Mouse (Mus musculus) CH12.LX (cell line): ENCODE measurements at regions not wholly inside any gene's neighbourhood (a gene's known extent, or its start where the extent isn't known, plus 50 kb on each side); places are given as distances from the start of the nearest gene placed in this dataset.

Source experiments
- DNase-seq: peaks from one replicate; pipeline ENCODE4 v3.0.0-alpha.2; 2013; ENCODE audit errors: extremely low read depth
- H3K27ac ChIP-seq: 2 replicates; pipeline ENCODE4 v1.5.1; 2012; ENCODE audit warnings: low read depth, mild to moderate bottlenecking, control low read depth, moderate library complexity; ENCODE audit not compliant: insufficient read depth
- H3K27me3 ChIP-seq: replicated peaks from 2 replicates; pipeline ENCODE3; 2012; ENCODE audit warnings: inconsistent platforms
- H3K36me3 ChIP-seq, 2 experiments: replicated peaks in 1 of 2; 2 replicates each; pipeline versions ENCODE3 to v1.6.1; 2012; ENCODE audit warnings: inconsistent platforms in 1 of 2, low read length in 1 of 2, mild to moderate bottlenecking in 1 of 2, mixed read lengths in 1 of 2, moderate library complexity in 1 of 2; ENCODE audit not compliant: control insufficient read depth in 1 of 2, insufficient read depth in 1 of 2
- H3K4me1 ChIP-seq, 2 experiments: 2 replicates each; pipeline ENCODE4 v1.6.1; 2012; ENCODE audit warnings: inconsistent platforms in 1 of 2, moderate library complexity in 1 of 2; ENCODE audit not compliant: insufficient read depth in 2 of 2, control insufficient read depth in 1 of 2
- H3K4me2 ChIP-seq: 2 replicates; pipeline ENCODE4 v1.6.1; 2012; ENCODE audit warnings: low read depth, mild to moderate bottlenecking, control low read depth; ENCODE audit not compliant: poor library complexity, insufficient read depth, severe bottlenecking
- H3K4me3 ChIP-seq, 3 experiments: fragments of 150-350 bp in 1 of 3; sonication (generic) in 1 of 3; replicated peaks in 1 of 3; 2 replicates each; pipeline versions ENCODE3 to v1.5.1; 2011 to 2012; ENCODE audit warnings: low read depth in 2 of 3, low read length in 2 of 3, mild to moderate bottlenecking in 2 of 3, moderate library complexity in 2 of 3, control low read depth in 1 of 3, improper control_type of control experiment in 1 of 3, inconsistent platforms in 1 of 3, mixed read lengths in 1 of 3; ENCODE audit not compliant: poor library complexity in 1 of 3
- H3K79me2 ChIP-seq: replicated peaks from 2 replicates; pipeline ENCODE4 v1.6.1; 2012; ENCODE audit warnings: mild to moderate bottlenecking, moderate library complexity; ENCODE audit not compliant: control insufficient read depth, poor library complexity, insufficient read depth, severe bottlenecking; ENCODE audit errors: extremely low read depth
- H3K9ac ChIP-seq: 2 replicates; pipeline ENCODE4 v1.6.1; 2012; ENCODE audit warnings: low read depth, mild to moderate bottlenecking, control low read depth, moderate library complexity; ENCODE audit not compliant: insufficient read depth
- H3K9me3 ChIP-seq: replicated peaks from 2 replicates; pipeline ENCODE3; 2012; ENCODE audit warnings: low read length, inconsistent platforms, mixed read lengths
- BHLHE40 ChIP-seq: IDR thresholded peaks from 2 replicates; pipeline ENCODE4 v1.6.1; 2011; ENCODE audit warnings: mild to moderate bottlenecking, low read depth, low read length, improper control_type of control experiment
- CHD1 ChIP-seq: IDR thresholded peaks from 2 replicates; pipeline ENCODE4 v1.6.1; 2012; ENCODE audit warnings: low read depth, low read length, improper control_type of control experiment, inconsistent platforms
- CTCF ChIP-seq, 2 experiments: IDR thresholded peaks in 1 of 2; conservative IDR thresholded peaks in 1 of 2; 2 replicates each; pipeline ENCODE4 v1.5.1; 2011 to 2012; ENCODE audit warnings: low read depth in 2 of 2, low read length in 2 of 2, improper control_type of control experiment in 1 of 2, inconsistent platforms in 1 of 2, mild to moderate bottlenecking in 1 of 2, moderate library complexity in 1 of 2
- E2F4 ChIP-seq: IDR thresholded peaks from 2 replicates; pipeline ENCODE4 v1.6.1; 2011; ENCODE audit warnings: low read depth, low read length, improper control_type of control experiment; ENCODE audit not compliant: insufficient replicate concordance
- ELF1 ChIP-seq: IDR thresholded peaks from 2 replicates; pipeline ENCODE4 v1.6.1; 2014; ENCODE audit warnings: low read depth, mild to moderate bottlenecking, inconsistent platforms, low read length, improper control_type of control experiment
- EP300 ChIP-seq: IDR thresholded peaks from 2 replicates; pipeline ENCODE4 v1.6.1; 2011; ENCODE audit warnings: low read length, improper control_type of control experiment
- ETS1 ChIP-seq: conservative IDR thresholded peaks from 2 replicates; pipeline ENCODE4 v1.6.1; 2012; ENCODE audit warnings: low read depth, mild to moderate bottlenecking, inconsistent platforms, low read length, improper control_type of control experiment, moderate library complexity
- GABPA ChIP-seq: IDR thresholded peaks from 2 replicates; pipeline ENCODE4 v1.6.1; 2012; ENCODE audit warnings: low read depth, low read length, improper control_type of control experiment, inconsistent platforms; ENCODE audit not compliant: insufficient replicate concordance
- HCFC1 ChIP-seq: IDR thresholded peaks from 2 replicates; pipeline ENCODE4 v1.6.1; 2012; ENCODE audit warnings: low read depth, mild to moderate bottlenecking, inconsistent platforms, low read length, improper control_type of control experiment
- MAX ChIP-seq: IDR thresholded peaks from 2 replicates; pipeline ENCODE4 v1.6.1; 2011; ENCODE audit warnings: low read length, improper control_type of control experiment
- MAZ ChIP-seq: IDR thresholded peaks from 2 replicates; pipeline ENCODE4 v1.6.1; 2012; ENCODE audit warnings: low read depth, mild to moderate bottlenecking, inconsistent platforms, low read length, improper control_type of control experiment, moderate library complexity
- NELFE ChIP-seq: IDR thresholded peaks from 2 replicates; pipeline ENCODE4 v1.6.1; 2011; ENCODE audit warnings: low read depth, low read length, improper control_type of control experiment
- NRF1 ChIP-seq: IDR thresholded peaks from 2 replicates; pipeline ENCODE4 v1.6.1; 2014; ENCODE audit warnings: low read depth, mild to moderate bottlenecking, inconsistent platforms, low read length, improper control_type of control experiment, moderate library complexity
- PAX5 ChIP-seq: IDR thresholded peaks from 2 replicates; pipeline ENCODE4 v1.6.1; 2012; ENCODE audit warnings: low read length, inconsistent platforms, mixed read lengths
- POLR2AphosphoS2 ChIP-seq: IDR thresholded peaks from 2 replicates; pipeline ENCODE4 v1.6.1; 2011; ENCODE audit warnings: low read depth, low read length, improper control_type of control experiment
- SIN3A ChIP-seq: IDR thresholded peaks from 2 replicates; pipeline ENCODE4 v1.6.1; 2012; ENCODE audit warnings: low read length, improper control_type of control experiment, inconsistent platforms
- TBP ChIP-seq: conservative IDR thresholded peaks from 2 replicates; pipeline ENCODE4 v1.6.1; 2011; ENCODE audit warnings: low read depth, low read length, improper control_type of control experiment
- TCF12 ChIP-seq: IDR thresholded peaks from 2 replicates; pipeline ENCODE4 v1.6.1; 2014; ENCODE audit warnings: low read depth, mild to moderate bottlenecking, inconsistent platforms, low read length, improper control_type of control experiment
- USF1 ChIP-seq: IDR thresholded peaks from 2 replicates; pipeline ENCODE4 v1.6.1; 2014; ENCODE audit warnings: low read depth, mild to moderate bottlenecking, inconsistent platforms, low read length, improper control_type of control experiment
- ZC3H11A ChIP-seq: IDR thresholded peaks from 2 replicates; pipeline ENCODE4 v1.6.1; 2012; ENCODE audit warnings: low read depth, mild to moderate bottlenecking, inconsistent platforms, low read length, improper control_type of control experiment
- ZMIZ1 ChIP-seq: IDR thresholded peaks from 2 replicates; pipeline ENCODE4 v1.6.1; 2012; ENCODE audit warnings: low read depth, mild to moderate bottlenecking, inconsistent platforms, low read length, improper control_type of control experiment
- dilution Hi-C: fragments of 300-500 bp; cut with MboI; formaldehyde crosslinking; loops from 2 replicates; pipeline ENCODE4 v1.14.3; 2020; ENCODE audit warnings: low sequenced_read_pairs; ENCODE audit not compliant: extremely low pct_unique_long_range_greater_than_20kb, extremely low pct_ligation_motif_present
- in situ Hi-C: fragments of 300-500 bp; cut with MboI; formaldehyde crosslinking; loops from 3 replicates; pipeline ENCODE4 v1.14.3; 2019; ENCODE audit warnings: low sequenced_read_pairs, low pct_ligation_motif_present, low pct_unique_long_range_greater_than_20kb, mixed read lengths

DNA sequence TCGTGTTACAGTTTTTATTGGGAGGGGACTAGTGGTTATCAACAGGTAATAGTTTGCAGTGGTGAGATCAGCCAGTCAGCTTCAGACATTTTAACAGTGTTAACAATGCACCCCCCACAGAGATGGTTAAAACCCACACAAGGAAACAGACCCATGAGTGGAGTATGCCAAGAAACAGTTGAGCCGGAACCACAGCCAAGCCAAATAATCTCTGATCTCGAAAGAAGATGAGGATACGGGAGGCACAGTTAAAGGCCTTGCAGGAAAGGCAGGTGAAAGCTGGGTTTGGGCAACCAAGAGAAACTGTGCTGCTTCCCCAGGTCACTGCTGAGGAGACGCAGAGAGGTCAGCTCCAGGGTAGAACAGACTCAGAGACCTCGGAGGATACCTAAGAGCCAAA, 631.0 kb downstream of the Zfp706 start:
- TF ChIP-seq USF1 (no peak), SIN3A (no peak), GABPA (no peak), ELF1 (no peak), TBP (no peak), HCFC1 (no peak), E2F4 (no peak), EP300 (no peak), PAX5 (no peak), MAX (no peak), MAZ (no peak), ETS1 (no peak), CTCF (conservative IDR thresholded peaks at IDR 0.05 in 1 of 2, IDR thresholded peaks at IDR 0.05 in 1 of 2; ENCODE audit: low read depth in 2 of 2, low read length in 2 of 2) (no peak), ZC3H11A (no peak), POLR2AphosphoS2 (no peak), NELFE (no peak), NRF1 (no peak)
- no peak overlapping the region for H3K9ac ChIP-seq
- no peak for DNase-seq
- H3K9me3 ChIP-seq, result peaks cover 4% of the 10 kb centered on the region
- in situ Hi-C loops, result no loop called here
- no peak overlapping the region for H3K4me2 ChIP-seq
- H3K4me1 ChIP-seq, result peaks cover 17 to 43% of the 10 kb centered on the region in 2 experiments; a peak in 3 of 4 replicates
- no peak overlapping the region for H3K4me3 ChIP-seq
- dilution Hi-C loops, result no loop called here
- no peak overlapping the region for H3K27ac ChIP-seq
- no peaks in the 10 kb centered on the region for H3K79me2 ChIP-seq
- no peaks in the 10 kb centered on the region for H3K27me3 ChIP-seq
- H3K36me3 ChIP-seq, result no peaks in the 10 kb centered on the region

DNA sequence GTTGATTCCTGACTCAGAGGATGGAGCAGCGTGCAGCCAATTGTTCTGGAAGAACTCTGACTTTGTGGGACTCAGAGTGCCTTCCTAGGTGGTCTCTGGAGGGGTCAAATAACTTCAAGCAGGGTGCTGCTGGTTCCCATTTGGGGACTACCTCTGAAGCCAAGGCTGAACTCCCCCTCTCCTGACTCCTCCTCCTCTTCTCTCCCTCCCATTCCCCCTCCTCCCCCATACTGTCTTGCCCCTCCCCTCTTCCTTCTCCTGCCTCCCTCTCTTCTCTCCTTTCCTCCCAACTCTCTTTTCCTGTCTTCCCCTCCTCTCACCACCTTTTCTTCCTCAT, 632.1 kb downstream of the Zfp706 start:
- Histone ChIP-seq H3K9me3 (peaks cover 4% of the 10 kb centered on the region), H3K4me1 (peaks cover 24 to 53% of the 10 kb centered on the region in 2 experiments), H3K4me3 (no peak overlapping the region), H3K36me3 (no peaks in the 10 kb centered on the region), H3K9ac (no peak overlapping the region), H3K27me3 (no peaks in the 10 kb centered on the region), H3K79me2 (no peaks in the 10 kb centered on the region), H3K27ac (no peak overlapping the region), H3K4me2 (no peak overlapping the region)
- TF ChIP-seq TCF12 (no peak), ZMIZ1 (no peak), TBP (no peak), SIN3A (no peak), NELFE (no peak), CHD1 (no peak), BHLHE40 (no peak), MAX (no peak)
- dilution Hi-C loops, result no loop called here
- no peak for DNase-seq
- in situ Hi-C loops, result no loop called here
